Mouse (Mus musculus) kidney, postnatal 36 days (tissue): ENCODE results near the gene Cela3b.
"Not testable (repeated sequence)": the region's sequence is repeated elsewhere in the genome, so short reads cannot be mapped to it uniquely, and the experiment has no call there.

ENCODE experiments used
- DNase-seq, 2 experiments: peaks; one replicate each; pipeline ENCODE4 v3.0.0; 2021 to 2022; ENCODE audit warnings: mixed read lengths in 2 of 2

Gene Cela3b

GRCm38 (mm10) chr4:137461217-137461616 lies 30.9 kb upstream of the Cela3b start:
- no peak for DNase-seq

DNA sequence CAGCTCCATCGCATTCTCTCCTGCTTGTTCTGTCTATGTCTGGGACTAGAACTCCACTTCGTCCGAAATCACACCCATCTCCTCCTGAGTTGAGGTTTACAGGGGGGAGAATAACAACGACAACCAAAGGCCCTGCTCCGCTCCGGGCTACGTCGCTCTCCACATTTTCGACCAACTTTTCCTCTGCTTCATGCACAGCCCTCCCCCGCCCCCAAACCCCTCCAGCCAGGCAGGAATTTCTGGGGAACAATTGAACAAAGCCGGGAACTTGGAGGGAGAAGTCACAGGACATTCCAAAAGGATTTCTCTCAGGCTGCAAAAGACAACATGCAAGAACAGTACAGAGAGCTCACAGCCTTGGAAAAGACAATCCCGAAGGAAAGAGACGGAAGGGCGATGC lies 30.3 kb upstream of the Cela3b start:
- DNase-seq, result no peak

DNA sequence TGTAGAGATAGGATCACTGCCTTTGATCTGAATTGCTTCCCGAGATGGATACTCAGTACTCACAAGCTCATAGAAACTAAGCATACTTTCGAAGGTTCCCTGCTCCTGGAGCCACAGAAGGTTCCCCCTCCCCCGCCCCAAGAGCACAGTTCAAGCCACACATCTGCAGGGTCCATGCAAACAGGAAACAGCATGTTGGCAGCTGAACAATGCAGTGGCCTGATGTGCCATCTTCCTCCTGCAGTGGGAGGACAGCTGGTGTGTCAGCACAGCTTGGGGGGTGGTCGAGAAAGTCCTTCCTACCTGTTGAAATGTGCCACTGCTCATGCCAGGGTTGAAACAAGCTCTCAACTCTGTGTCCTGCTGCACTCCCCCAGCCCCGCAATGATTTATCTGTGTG lies 28.5 kb upstream of the Cela3b start:
- no peak for DNase-seq

DNA sequence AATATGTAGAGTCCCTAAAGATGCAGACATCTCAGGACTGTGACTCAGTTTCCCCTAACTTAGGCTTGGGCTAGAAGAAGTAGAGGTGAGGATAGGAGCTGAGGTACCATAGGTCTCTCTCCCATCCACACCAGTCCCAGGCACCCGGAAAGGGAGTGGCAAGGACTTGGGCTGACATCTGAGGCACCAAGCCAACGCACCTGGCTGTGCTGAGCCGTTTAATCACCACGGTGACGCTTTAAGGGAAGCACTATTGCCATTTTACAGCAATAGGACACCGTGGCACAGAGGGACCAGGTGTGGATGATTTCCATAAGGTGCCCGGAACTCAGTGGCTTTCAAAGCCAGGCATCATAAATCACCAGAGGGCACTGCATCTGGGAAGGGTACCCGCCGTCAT lies 28.0 kb upstream of the Cela3b start:
- DNase-seq, result no peak

DNA sequence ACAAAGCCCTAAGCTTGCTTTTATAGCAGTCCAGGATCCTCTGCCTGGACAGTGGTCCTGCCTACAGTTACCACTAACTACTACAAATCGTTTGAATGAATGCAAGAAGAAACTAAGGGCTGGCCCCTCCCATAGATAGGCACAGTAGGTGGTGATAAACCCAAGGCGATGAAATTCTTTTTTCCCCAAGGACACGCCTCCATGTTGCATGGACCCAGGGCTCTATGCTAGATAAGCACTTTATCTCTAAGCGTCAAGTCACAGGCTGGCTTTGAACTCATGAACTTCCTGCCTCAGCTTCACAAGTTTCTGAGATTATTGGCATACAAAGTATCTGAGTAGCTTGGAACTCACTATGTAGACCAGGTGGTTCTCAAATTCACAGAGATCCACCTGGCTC lies 27.0 kb upstream of the Cela3b start:
- no peak for DNase-seq

- DNase-seq, result no peak
Measured at GRCm38 (mm10) chr4:137456581-137456980, 26.2 kb upstream of the Cela3b start.

DNA sequence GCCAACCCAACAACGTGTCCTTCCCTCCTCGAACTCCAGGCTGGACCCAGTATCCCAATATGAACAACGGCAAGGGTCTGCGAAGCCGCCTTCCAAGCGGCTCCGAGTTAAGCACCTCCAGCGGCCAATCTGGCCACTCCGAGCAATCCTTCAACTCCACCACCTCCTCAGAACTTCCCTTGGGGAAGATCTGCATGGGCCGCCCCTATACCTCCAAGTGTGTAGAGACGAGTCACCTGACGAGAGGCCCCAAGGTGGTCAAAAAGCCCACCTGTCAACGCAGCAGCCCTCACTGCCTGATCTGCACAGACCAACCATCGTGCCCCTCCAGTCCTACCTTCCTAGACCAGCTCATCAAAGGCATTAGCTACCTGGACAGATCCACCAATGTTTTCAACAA lies 24.2 kb upstream of the Cela3b start:
- DNase-seq, result no peak

DNA sequence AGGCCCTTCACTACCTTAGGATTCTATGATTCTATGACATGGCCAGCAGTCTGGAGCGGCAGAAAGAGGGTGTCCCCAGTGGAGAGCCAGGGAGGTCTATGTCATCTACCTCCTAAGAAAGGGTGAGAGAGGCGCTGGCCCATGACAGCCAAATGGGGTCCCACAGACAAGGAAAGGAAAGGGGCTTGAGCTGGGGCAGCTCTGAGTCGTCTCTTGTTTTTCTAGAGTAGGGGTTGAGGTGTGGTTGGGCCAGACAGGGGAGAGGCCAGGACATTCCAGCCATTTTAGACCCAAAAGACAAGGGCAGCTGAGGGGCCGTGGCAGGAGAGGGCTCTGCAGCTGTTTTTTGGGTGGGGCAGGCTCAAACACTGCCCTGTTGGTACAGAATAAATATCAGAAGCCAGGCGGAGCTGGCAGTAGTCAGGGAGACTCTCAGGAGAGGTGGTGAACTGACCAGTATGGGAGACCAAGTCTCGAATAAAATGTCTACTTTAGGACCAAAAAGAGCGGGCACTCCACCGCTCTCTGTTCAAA lies 23.0 kb upstream of the Cela3b start, which contains the start of gene 1700013G24Rik:
1700013G24Rik (plus strand) TSS at position 51 of the 534 bp plus-strand sequence.
- DNase-seq, result no peak

GRCm38 (mm10) chr4:137452190-137452589 lies 21.9 kb upstream of the Cela3b start:
- no peak for DNase-seq

GRCm38 (mm10) chr4:137449715-137450114 lies 19.4 kb upstream of the Cela3b start:
- DNase-seq, result no peak

- DNase-seq, result no peak
Measured at GRCm38 (mm10) chr4:137449132-137449531, 18.8 kb upstream of the Cela3b start.

GRCm38 (mm10) chr4:137448641-137449040 lies 18.3 kb upstream of the Cela3b start:
- DNase-seq, result no peak

GRCm38 (mm10) chr4:137448197-137448596 lies 17.9 kb upstream of the Cela3b start:
- peak in 1 of 2 experiments; percentile 39 for DNase-seq

DNA sequence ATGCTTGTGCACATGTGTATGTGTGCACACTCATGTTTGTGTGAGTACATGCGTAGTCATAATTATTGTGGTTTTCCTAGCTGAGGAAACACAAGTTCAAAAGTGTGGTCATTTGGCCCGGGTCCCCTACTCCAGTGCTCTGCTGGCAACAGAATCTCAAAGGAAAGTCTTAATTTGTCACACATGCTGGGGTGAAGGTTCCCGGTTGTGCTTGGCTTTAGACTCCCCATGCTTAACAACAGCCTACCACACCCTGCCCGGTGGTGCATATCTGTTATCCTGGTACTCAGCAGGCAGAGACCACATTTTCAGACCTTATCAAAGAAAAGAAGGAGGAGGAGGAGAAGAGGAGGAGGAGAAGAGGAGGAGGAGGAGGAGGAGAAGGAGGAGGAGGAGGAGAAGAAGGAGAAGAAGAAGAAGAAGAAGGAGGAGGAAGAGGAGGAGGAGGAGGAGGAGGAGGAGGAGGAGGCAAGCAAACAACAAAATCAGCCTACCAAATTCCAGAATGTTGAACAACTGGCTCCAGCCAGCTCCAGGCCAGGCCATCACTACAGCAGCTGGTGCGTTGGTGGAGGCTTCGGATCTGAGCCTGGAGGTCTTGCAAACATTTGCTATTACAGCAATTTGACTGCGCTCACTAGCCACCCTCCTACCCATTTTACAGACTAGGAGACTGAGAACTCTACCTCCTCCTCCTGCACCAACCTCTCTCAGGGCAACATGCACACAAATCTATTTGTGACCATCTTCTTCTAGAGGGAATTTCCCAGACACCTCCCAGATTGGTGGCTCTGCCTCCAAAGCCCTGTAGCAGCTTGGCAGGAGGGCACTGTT lies 17.2 kb upstream of the Cela3b start:
- DNase-seq, result peak; percentile 35 to 37

- no peak for DNase-seq
Measured at GRCm38 (mm10) chr4:137445881-137446280, 15.5 kb upstream of the Cela3b start.

DNA sequence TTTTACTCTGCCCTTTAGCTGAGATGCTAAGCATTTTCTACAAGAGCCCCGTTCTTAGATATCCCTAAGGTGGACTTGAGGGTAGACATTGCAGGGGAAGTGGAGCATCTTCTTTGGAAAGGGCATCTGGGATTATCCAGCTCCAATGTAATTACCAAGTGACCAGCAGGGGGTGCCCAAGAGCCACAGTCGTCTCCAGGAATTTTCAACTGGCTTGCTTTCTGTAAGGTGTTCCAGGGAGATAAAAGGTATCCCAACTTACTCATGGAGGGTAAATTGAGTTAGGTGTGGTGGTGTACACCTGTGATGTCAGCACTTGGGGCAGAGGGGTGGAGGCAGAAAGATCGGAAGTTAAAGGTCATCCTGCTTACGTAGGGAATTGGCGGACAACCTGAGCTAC lies 13.3 kb upstream of the Cela3b start:
- DNase-seq, result peak; percentile 66 to 90

DNA sequence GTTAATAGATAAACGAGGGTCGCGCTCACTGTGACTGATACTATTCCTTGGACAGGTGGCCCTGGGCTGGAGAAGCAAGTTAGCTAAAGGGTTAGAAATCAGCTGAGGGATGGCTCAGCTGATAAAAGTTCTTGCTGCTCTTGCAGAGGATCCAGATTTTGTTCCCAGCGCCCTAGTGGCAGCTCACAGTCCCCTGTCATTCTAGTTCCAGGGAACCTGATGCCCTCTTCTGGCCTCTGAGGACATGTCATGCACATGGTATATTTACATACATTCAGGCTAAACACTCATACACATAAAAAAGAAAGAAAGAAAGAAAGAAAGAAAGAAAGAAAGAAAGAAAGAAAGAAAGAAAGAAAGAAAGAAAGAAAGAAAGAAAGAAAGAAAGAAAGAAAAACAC lies 11.0 kb upstream of the Cela3b start:
- no peak for DNase-seq

GRCm38 (mm10) chr4:137438842-137439241 lies 8.5 kb upstream of the Cela3b start:
- DNase-seq, result no peak

GRCm38 (mm10) chr4:137436979-137437669 lies 6.8 kb upstream of the Cela3b start:
- no peak for DNase-seq

DNA sequence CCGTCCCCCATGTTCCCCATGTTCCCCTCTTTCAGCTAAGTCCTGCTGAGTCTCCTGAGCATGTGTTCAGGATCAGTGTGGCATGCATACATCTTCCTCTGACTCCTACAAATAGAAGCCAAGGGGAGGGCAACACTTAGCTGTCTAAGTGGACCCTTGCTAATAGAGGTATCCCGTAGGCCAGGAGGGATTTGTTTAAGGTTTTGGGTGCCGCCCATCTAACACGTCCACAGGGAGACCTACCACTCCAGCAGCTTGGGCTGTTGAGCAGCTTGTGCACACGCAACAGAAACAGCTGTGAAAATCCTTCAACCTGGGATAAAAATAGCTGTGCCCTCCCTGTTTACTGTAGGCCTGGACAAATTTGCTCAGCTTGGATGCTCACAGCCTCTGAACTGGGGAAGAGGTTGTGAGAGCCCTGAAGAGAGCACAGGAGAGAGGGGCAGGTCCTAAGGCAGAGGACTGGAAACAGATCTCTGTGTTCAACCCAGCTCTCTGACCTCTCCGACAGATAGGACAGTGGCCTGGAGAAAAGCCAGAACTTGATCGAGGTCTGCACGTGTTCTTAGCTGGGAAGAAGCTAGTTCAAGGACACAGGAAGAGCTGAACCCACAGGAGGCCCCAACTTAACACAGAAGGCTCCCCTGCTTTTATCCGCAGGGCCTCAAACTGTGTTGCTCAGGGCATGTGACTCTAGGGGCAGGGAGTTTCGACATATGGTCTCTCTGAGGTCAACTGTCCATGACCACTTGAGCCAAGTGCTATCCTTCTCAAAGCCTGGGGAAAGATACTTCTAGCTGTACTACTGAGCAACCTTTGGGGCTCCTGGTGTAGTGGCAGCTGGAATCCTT lies 2.6 kb upstream of the Cela3b start:
- DNase-seq, result not testable (repeated sequence)

GRCm38 (mm10) chr4:137417712-137418564 lies 12.4 kb downstream of the Cela3b start:
- no peak for DNase-seq

DNA sequence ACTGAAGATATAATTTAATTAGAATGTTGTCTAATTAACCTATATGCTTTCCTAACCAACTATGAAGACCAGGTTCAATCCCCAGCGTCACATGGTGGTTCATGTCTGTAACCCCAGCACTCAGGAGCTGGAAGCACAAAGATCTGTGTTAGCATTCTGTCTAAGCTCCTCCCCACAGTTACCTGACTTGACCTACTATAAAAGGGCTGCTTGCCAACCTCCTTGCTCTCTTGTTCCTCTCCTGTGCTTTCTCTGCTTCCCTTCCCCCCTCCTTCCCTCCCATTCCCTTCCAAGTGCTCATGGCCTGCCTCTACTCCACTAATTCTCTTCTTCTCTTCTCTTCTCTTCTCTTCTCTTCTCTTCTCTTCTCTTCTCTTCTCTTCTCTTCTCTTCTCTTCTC lies 15.4 kb downstream of the Cela3b start:
- peak; percentile 68 to 71 for DNase-seq
